8 mouse cellular contexts compared by ENCODE assay signal in genomic region chr12:33956576-33957399, GRCm38 (mm10). TPM values are rescaled to one million over a fixed set of nuclear protein-coding genes. Genes with fewer than 3 reads are reported as not detected.
A peak's percentile ranks its signal among the peaks of the same experiment; 100 is the strongest.
DNase-seq lines count a peak whose midpoint lies in the region; ATAC-seq lines count a peak whose summit lies in the region.

No protein-coding gene starts in this region.

- peak overlapping the region; percentile 98 for H3K27ac ChIP-seq in embryonic facial prominence, embryonic 11.5 days (replicated peaks; ENCODE audit: low read depth, low read length)
- H3K27ac ChIP-seq in midbrain, embryonic 10.5 days (replicated peaks), result peak overlapping the region; percentile 83; the same call in 1 of the 2 replicates

- under 1% methylated on average over 39 of the region's 43 CpGs for WGBS in embryonic facial prominence, embryonic 11.5 days
- under 1% methylated on average over 43 of the region's 43 CpGs for WGBS in midbrain, embryonic 10.5 days

- H3K36me3 ChIP-seq in embryonic facial prominence, embryonic 11.5 days (replicated peaks; ENCODE audit: control insufficient read depth, insufficient read depth, low read depth, low read length), result no peaks in the 10 kb centered on the region
- no peaks in the 10 kb centered on the region for H3K36me3 ChIP-seq in midbrain, embryonic 10.5 days

- H3K4me3 ChIP-seq in embryonic facial prominence, embryonic 11.5 days (ENCODE audit: low read depth, low read length), result peak overlapping the region; percentile 79
- peak overlapping the region; percentile 64 for H3K4me3 ChIP-seq in midbrain, embryonic 10.5 days

- peak; percentile 58 for ATAC-seq in embryonic facial prominence, embryonic 11.5 days (replicated peaks; ENCODE audit: insufficient number of reproducible peaks, low FRiP score, low TSS enrichment, low read depth)
- ATAC-seq in inflammation-experienced regulatory T-cells, adult 6 months, result no peak

- peak overlapping the region; percentile 97 for H3K9ac ChIP-seq in embryonic facial prominence, embryonic 11.5 days (replicated peaks; ENCODE audit: low read length)

- intact Hi-C loops in heart, postnatal 10 days (cut with DNase I), result loop anchor here (5.0 to 10.0 kb wide), 2 partner anchors 352 to 701 kb away; no protein-coding TSS in a partner anchor

- peak; percentile 31 for DNase-seq in ovary, postnatal 10 days (ENCODE audit: low spot score)
- DNase-seq in ovary, adult 18-20 months (ENCODE audit: low spot score), result no peak
- peak; percentile 63 for DNase-seq in embryonic facial prominence, embryonic 11.5 days (ENCODE audit: low spot score)
- DNase-seq in heart, postnatal 10 days, result peak; percentile 40 to 53
- peak; percentile 54 for DNase-seq in midbrain, embryonic 10.5 days (ENCODE audit: low spot score)
- DNase-seq in spleen, postnatal 36 days (ENCODE audit: low spot score in 2 of 2), result no peak
- DNase-seq in B cell, adult 2 months, result no peak

- no peaks in the 10 kb centered on the region for H3K4me1 ChIP-seq in embryonic facial prominence, embryonic 11.5 days (ENCODE audit: control insufficient read depth, insufficient read depth, low read length)
- peaks cover 35% of the 10 kb centered on the region for H3K4me1 ChIP-seq in midbrain, embryonic 10.5 days

- no peaks in the 10 kb centered on the region for H3K9me3 ChIP-seq in embryonic facial prominence, embryonic 11.5 days (replicated peaks; ENCODE audit: control insufficient read depth, low read length)
- H3K9me3 ChIP-seq in midbrain, embryonic 10.5 days (replicated peaks), result no peaks in the 10 kb centered on the region

- H3K27me3 ChIP-seq in embryonic facial prominence, embryonic 11.5 days (ENCODE audit: control insufficient read depth, insufficient read depth, low read length), result peaks cover 6% of the 10 kb centered on the region
- peaks cover 92% of the 10 kb centered on the region for H3K27me3 ChIP-seq in midbrain, embryonic 10.5 days (ENCODE audit: low read depth, poor library complexity, severe bottlenecking)

- peak overlapping the region; percentile 78 for H3K4me2 ChIP-seq in embryonic facial prominence, embryonic 11.5 days (ENCODE audit: low read depth, low read length)

RNA-seq across cellular contexts. Expression of gene Twist1, which starts 0.7 kb away (rescaled TPM):
- 78.8 and 92.7 TPM in 2 replicates for polyA plus RNA-seq in embryonic facial prominence, embryonic 11.5 days (2014; fragmentation: Nextera tagmentation; extraction: Ambion mirVana)
- 1 to 10 TPM; 3.6 to 4.5 TPM for total RNA-seq in heart, postnatal 10 days (2021)
- polyA plus RNA-seq in midbrain, embryonic 10.5 days (2016; fragmentation: Nextera tagmentation; extraction: Ambion mirVana), result 7.6 and 8.5 TPM in 2 replicates
- polyA plus RNA-seq in inflammation-experienced regulatory T-cells, adult 6 months (2017; shearing (Covaris generic)), result not detected

RNA-seq across cellular contexts. Expression of gene Ferd3l, which starts 28.6 kb away (rescaled TPM):
- not detected in 2 replicates for polyA plus RNA-seq in embryonic facial prominence, embryonic 11.5 days (2014; fragmentation: Nextera tagmentation; extraction: Ambion mirVana)
- total RNA-seq in heart, postnatal 10 days (2021), result not detected
- 4.3 and 5.5 TPM in 2 replicates for polyA plus RNA-seq in midbrain, embryonic 10.5 days (2016; fragmentation: Nextera tagmentation; extraction: Ambion mirVana)
- not detected for polyA plus RNA-seq in inflammation-experienced regulatory T-cells, adult 6 months (2017; shearing (Covaris generic))

Comparison
In these comparisons a context has a peak if more than half of its experiments do, and no peak if none do; other contexts are left out.
1. DNase-seq: peak in ovary, postnatal 10 days (single experiment), embryonic facial prominence, embryonic 11.5 days (single experiment), heart, postnatal 10 days (2 of 2) and midbrain, embryonic 10.5 days (single experiment); none in ovary, adult 18-20 months (single experiment), spleen, postnatal 36 days (0 of 2) and B cell, adult 2 months (0 of 2).